Mouse (Mus musculus): ENCODE measurements around the gene Emc8. TPM values are rescaled to one million over a fixed set of nuclear protein-coding genes. Genes with fewer than 3 reads are reported as not detected.

The Emc8 gene
- polyA plus RNA-seq, 1 experiment: not detected

- WGBS: 11% methylated on average over 10 of the region's 10 CpGs
- Histone ChIP-seq H3K4me3 (ENCODE audit: insufficient read depth, low read depth, low read length) (no peak overlapping the region), H3K27ac (ENCODE audit: insufficient read depth, low read depth, low read length) (no peak overlapping the region), H3K4me1 (ENCODE audit: control insufficient read depth, insufficient read depth, low read length) (no peaks in the 10 kb centered on the region)
- no peak for TF ChIP-seq POLR2A (IDR thresholded peaks at IDR 0.05; ENCODE audit: insufficient read depth, low read depth, low read length)
- peak; percentile 84 for TF ChIP-seq CTCF (IDR thresholded peaks at IDR 0.05; ENCODE audit: insufficient read depth, low read depth, low read length)
These were observed 10.1 kb upstream of the Emc8 start for GRCm38 (mm10) chr8:120678447-120678846.

- 65% methylated on average over 8 of the region's 8 CpGs for WGBS
- H3K27ac ChIP-seq (ENCODE audit: insufficient read depth, low read depth, low read length): no peak overlapping the region
- no peak overlapping the region for H3K4me3 ChIP-seq (ENCODE audit: insufficient read depth, low read depth, low read length)
- H3K4me1 ChIP-seq (ENCODE audit: control insufficient read depth, insufficient read depth, low read length): peaks cover 17% of the 10 kb centered on the region
- no peak for TF ChIP-seq POLR2A (IDR thresholded peaks at IDR 0.05; ENCODE audit: insufficient read depth, low read depth, low read length)
- no peak for TF ChIP-seq CTCF (IDR thresholded peaks at IDR 0.05; ENCODE audit: insufficient read depth, low read depth, low read length)
These were observed 7.3 kb upstream of the Emc8 start for GRCm38 (mm10) chr8:120675718-120676117.

DNA sequence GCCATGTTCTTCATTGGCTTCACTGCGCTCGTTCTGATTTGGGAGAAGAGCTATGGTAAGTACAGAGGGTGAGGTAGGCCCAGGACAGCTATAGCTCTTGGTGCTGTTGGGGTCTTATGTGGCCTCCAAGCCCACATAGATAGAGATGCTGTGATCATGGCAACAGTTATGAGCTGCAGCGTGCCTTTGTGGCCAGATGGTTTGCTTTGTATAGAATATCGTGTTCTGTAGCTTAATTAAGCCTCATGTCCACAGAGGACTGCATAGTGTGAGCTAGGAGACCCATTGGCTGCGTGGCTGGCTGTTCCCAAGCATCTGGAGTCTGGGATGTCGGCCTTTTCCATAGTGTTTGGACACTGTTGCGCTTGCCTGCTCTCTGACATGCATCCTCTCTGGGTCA, 4.9 kb upstream of the Emc8 start:
- no peak overlapping the region for H3K27ac ChIP-seq (ENCODE audit: insufficient read depth, low read depth, low read length)
- WGBS: 90% methylated on average over 7 of the region's 7 CpGs
- TF ChIP-seq CTCF (IDR thresholded peaks at IDR 0.05; ENCODE audit: insufficient read depth, low read depth, low read length) (no peak), POLR2A (IDR thresholded peaks at IDR 0.05; ENCODE audit: insufficient read depth, low read depth, low read length) (no peak)

GRCm38 (mm10) chr8:120672626-120673229, 4.4 kb upstream of the Emc8 start:
- no peak overlapping the region for H3K4me3 ChIP-seq (ENCODE audit: insufficient read depth, low read depth, low read length)
- WGBS: 89% methylated on average over 16 of the region's 16 CpGs
- H3K27ac ChIP-seq (ENCODE audit: insufficient read depth, low read depth, low read length): no peak overlapping the region
- H3K4me1 ChIP-seq (ENCODE audit: control insufficient read depth, insufficient read depth, low read length): peaks cover 27% of the 10 kb centered on the region
- TF ChIP-seq POLR2A (IDR thresholded peaks at IDR 0.05; ENCODE audit: insufficient read depth, low read depth, low read length) (no peak), CTCF (IDR thresholded peaks at IDR 0.05; ENCODE audit: insufficient read depth, low read depth, low read length) (no peak)

More for the DNA sequence above, 4.9 kb upstream of the Emc8 start:
- no peak overlapping the region for H3K4me3 ChIP-seq (ENCODE audit: insufficient read depth, low read depth, low read length)
- H3K4me1 ChIP-seq (ENCODE audit: control insufficient read depth, insufficient read depth, low read length): peaks cover 27% of the 10 kb centered on the region

- H3K27ac ChIP-seq (ENCODE audit: insufficient read depth, low read depth, low read length): no peak overlapping the region
- H3K4me3 ChIP-seq (ENCODE audit: insufficient read depth, low read depth, low read length): no peak overlapping the region
- WGBS: 30% methylated on average over 6 of the region's 6 CpGs
- peaks cover 30% of the 10 kb centered on the region for H3K4me1 ChIP-seq (ENCODE audit: control insufficient read depth, insufficient read depth, low read length)
- TF ChIP-seq POLR2A (IDR thresholded peaks at IDR 0.05; ENCODE audit: insufficient read depth, low read depth, low read length) (no peak), CTCF (IDR thresholded peaks at IDR 0.05; ENCODE audit: insufficient read depth, low read depth, low read length) (no peak)
These were observed 3.4 kb upstream of the Emc8 start for GRCm38 (mm10) chr8:120671775-120672174.

GRCm38 (mm10) chr8:120667561-120668373, 606 bp downstream of the Emc8 start, which contains the start of the genes Gm27021 and Cox4i1:
Gm27021 (minus strand) TSS chr8:120668079.
Cox4i1 (plus strand) TSS chr8:120668222.
- WGBS: under 1% methylated on average over 104 of the region's 105 CpGs
- TF ChIP-seq POLR2A (IDR thresholded peaks at IDR 0.05; ENCODE audit: insufficient read depth, low read depth, low read length) (peak; percentile 90), CTCF (IDR thresholded peaks at IDR 0.05; ENCODE audit: insufficient read depth, low read depth, low read length) (no peak)
- Histone ChIP-seq H3K4me3 (ENCODE audit: insufficient read depth, low read depth, low read length) (peak within 1 kb of the TSS; percentile 65), H3K4me1 (ENCODE audit: control insufficient read depth, insufficient read depth, low read length) (peaks cover 52% of the 10 kb centered on the region), H3K27ac (ENCODE audit: insufficient read depth, low read depth, low read length) (peak within 1 kb of the TSS; percentile 76)

GRCm38 (mm10) chr8:120666807-120667470, 1.4 kb downstream of the Emc8 start:
- H3K27ac ChIP-seq (ENCODE audit: insufficient read depth, low read depth, low read length): no peak overlapping the region; the same call in 1 of the 2 replicates
- whole genome bisulfite sequencing: 4% methylated on average over 17 of the region's 17 CpGs
- H3K4me1 ChIP-seq (ENCODE audit: control insufficient read depth, insufficient read depth, low read length): peaks cover 46% of the 10 kb centered on the region
- TF ChIP-seq POLR2A (IDR thresholded peaks at IDR 0.05; ENCODE audit: insufficient read depth, low read depth, low read length): no peak
- no peak for TF ChIP-seq CTCF (IDR thresholded peaks at IDR 0.05; ENCODE audit: insufficient read depth, low read depth, low read length)
- peak overlapping the region; percentile 65 for H3K4me3 ChIP-seq (ENCODE audit: insufficient read depth, low read depth, low read length)

GRCm38 (mm10) chr8:120665726-120666455, 2.5 kb downstream of the Emc8 start:
- TF ChIP-seq POLR2A (IDR thresholded peaks at IDR 0.05; ENCODE audit: insufficient read depth, low read depth, low read length) (no peak), CTCF (IDR thresholded peaks at IDR 0.05; ENCODE audit: insufficient read depth, low read depth, low read length) (no peak)
- Histone ChIP-seq H3K4me1 (ENCODE audit: control insufficient read depth, insufficient read depth, low read length) (peaks cover 38% of the 10 kb centered on the region), H3K4me3 (ENCODE audit: insufficient read depth, low read depth, low read length) (0 out of 2 replicates have a peak overlapping the region, but pooled peaks have one; percentile 2), H3K27ac (ENCODE audit: insufficient read depth, low read depth, low read length) (no peak overlapping the region)
- WGBS: 51% methylated on average over 3 of the region's 3 CpGs
